Mouse (Mus musculus) cerebellum, postnatal 10 days (tissue): ENCODE results near the gene Fra10ac1.
A peak's percentile ranks its signal among the peaks of the same experiment; 100 is the strongest.

Source experiments
- DNase-seq, 2 experiments: peaks; one replicate each; pipeline ENCODE4 v3.0.0; 2021; ENCODE audit warnings: mixed read lengths in 2 of 2

Gene Fra10ac1

GRCm38 (mm10) chr19:38223905-38224684 lies at the start of gene Fra10ac1:
Gene Fra10ac1, minus strand, starts transcription at chr19:38224156.
- DNase-seq = peak; percentile 95 to 96

- DNase-seq = no peak
Observed at GRCm38 (mm10) chr19:38271071-38271470, 47.1 kb upstream of the Fra10ac1 start.

- no peak for DNase-seq
Observed at GRCm38 (mm10) chr19:38267469-38267868, 43.5 kb upstream of the Fra10ac1 start.

GRCm38 (mm10) chr19:38265767-38266166 lies 41.8 kb upstream of the Fra10ac1 start:
- DNase-seq = no peak

GRCm38 (mm10) chr19:38264505-38265500 lies 40.8 kb upstream of the Fra10ac1 start, which contains the start of gene Lgi1:
Gene Lgi1, plus strand, starts transcription at chr19:38264536.
- peak; percentile 80 to 83 for DNase-seq

- DNase-seq = peak; percentile 79 to 80
Observed at GRCm38 (mm10) chr19:38263829-38264504, 40.0 kb upstream of the Fra10ac1 start.

- DNase-seq = peak; percentile 32 to 39
Observed at GRCm38 (mm10) chr19:38261351-38261750, 37.4 kb upstream of the Fra10ac1 start.

GRCm38 (mm10) chr19:38260346-38260745 lies 36.4 kb upstream of the Fra10ac1 start:
- DNase-seq = no peak

GRCm38 (mm10) chr19:38259436-38259835 lies 35.5 kb upstream of the Fra10ac1 start:
- DNase-seq = no peak

- DNase-seq = peak; percentile 59 to 60
Observed at GRCm38 (mm10) chr19:38258651-38259065, 34.7 kb upstream of the Fra10ac1 start.

GRCm38 (mm10) chr19:38253796-38254195 lies 29.8 kb upstream of the Fra10ac1 start:
- DNase-seq = peak; percentile 76

- no peak for DNase-seq
Observed at GRCm38 (mm10) chr19:38249627-38250026, 25.7 kb upstream of the Fra10ac1 start.

- DNase-seq = no peak
Observed at GRCm38 (mm10) chr19:38246177-38246622, 22.2 kb upstream of the Fra10ac1 start.

GRCm38 (mm10) chr19:38245361-38246176 lies 21.6 kb upstream of the Fra10ac1 start:
- DNase-seq = peak in 1 of 2 experiments; percentile 39

GRCm38 (mm10) chr19:38244748-38245147 lies 20.8 kb upstream of the Fra10ac1 start:
- DNase-seq = no peak

- no peak for DNase-seq
Observed at GRCm38 (mm10) chr19:38242314-38242852, 18.4 kb upstream of the Fra10ac1 start.

GRCm38 (mm10) chr19:38238213-38238951 lies 14.4 kb upstream of the Fra10ac1 start:
- peak; percentile 91 to 93 for DNase-seq

GRCm38 (mm10) chr19:38237834-38238212 lies 13.9 kb upstream of the Fra10ac1 start:
- peak; percentile 51 to 54 for DNase-seq

GRCm38 (mm10) chr19:38236526-38236925 lies 12.6 kb upstream of the Fra10ac1 start:
- DNase-seq = peak; percentile 46 to 50

GRCm38 (mm10) chr19:38232516-38232915 lies 8.6 kb upstream of the Fra10ac1 start:
- DNase-seq = no peak

- DNase-seq = peak; percentile 46 to 54
Observed at GRCm38 (mm10) chr19:38232087-38232486, 8.1 kb upstream of the Fra10ac1 start.
